ENCODE assay signal across 8 mouse cellular contexts in genomic region chr4:132210325-132210724, GRCm38 (mm10). TPM values are rescaled to one million over a fixed set of nuclear protein-coding genes. Genes with fewer than 3 reads are reported as not detected.
DNase-seq lines count a peak whose midpoint lies in the region; ATAC-seq lines count a peak whose summit lies in the region.

No protein-coding gene starts in this region.

- H3K4me3 ChIP-seq in heart, embryonic 16.5 days (ENCODE audit: low read length): peak overlapping the region; percentile 96
- peak overlapping the region; percentile 100 for H3K4me3 ChIP-seq in hindbrain, embryonic 11.5 days (ENCODE audit: low read depth, low read length)
- peak overlapping the region; percentile 99 for H3K4me3 ChIP-seq in midbrain, embryonic 10.5 days

- peaks cover 20% of the 10 kb centered on the region for H3K4me1 ChIP-seq in heart, embryonic 16.5 days (ENCODE audit: control insufficient read depth, insufficient read depth, low read length)
- no peaks in the 10 kb centered on the region; the same call in 1 of the 2 replicates for H3K4me1 ChIP-seq in hindbrain, embryonic 11.5 days (replicated peaks; ENCODE audit: control insufficient read depth, insufficient read depth, low read length)
- H3K4me1 ChIP-seq in midbrain, embryonic 10.5 days: peaks cover 30% of the 10 kb centered on the region

- H3K27ac ChIP-seq in heart, embryonic 16.5 days (ENCODE audit: low read length): no peak overlapping the region
- H3K27ac ChIP-seq in hindbrain, embryonic 11.5 days (ENCODE audit: low read depth, low read length): no peak overlapping the region
- H3K27ac ChIP-seq in midbrain, embryonic 10.5 days (replicated peaks): peak overlapping the region; percentile 99

- WGBS in heart, embryonic 16.5 days: 30% methylated on average over 2 of the region's 2 CpGs
- WGBS in hindbrain, embryonic 11.5 days: 50% methylated on average over 2 of the region's 2 CpGs
- whole genome bisulfite sequencing in midbrain, embryonic 10.5 days: 65% methylated on average over 2 of the region's 2 CpGs

- ATAC-seq in heart, embryonic 16.5 days (replicated peaks; ENCODE audit: extremely low read depth, insufficient read depth, low FRiP score): no peak
- ATAC-seq in hindbrain, embryonic 11.5 days (ENCODE audit: low FRiP score): no peak

- peaks cover 22% of the 10 kb centered on the region; the same call in 1 of the 2 replicates for H3K36me3 ChIP-seq in heart, embryonic 16.5 days (ENCODE audit: control insufficient read depth, insufficient read depth)
- H3K36me3 ChIP-seq in hindbrain, embryonic 11.5 days (ENCODE audit: control insufficient read depth, insufficient read depth, low read length): 0 out of 2 replicates have a peak, but pooled peaks cover 2% of the 10 kb centered on the region
- peaks cover 54% of the 10 kb centered on the region for H3K36me3 ChIP-seq in midbrain, embryonic 10.5 days

- no peaks in the 10 kb centered on the region for H3K9me3 ChIP-seq in heart, embryonic 16.5 days (replicated peaks; ENCODE audit: control insufficient read depth, low read length)
- no peaks in the 10 kb centered on the region for H3K9me3 ChIP-seq in hindbrain, embryonic 11.5 days (ENCODE audit: control insufficient read depth, low read length)
- H3K9me3 ChIP-seq in midbrain, embryonic 10.5 days (replicated peaks): no peaks in the 10 kb centered on the region

- H3K27me3 ChIP-seq in heart, embryonic 16.5 days (ENCODE audit: control insufficient read depth, insufficient read depth, low read length): no peaks in the 10 kb centered on the region
- H3K27me3 ChIP-seq in hindbrain, embryonic 11.5 days (ENCODE audit: control insufficient read depth, insufficient read depth, low read length): no peaks in the 10 kb centered on the region
- H3K27me3 ChIP-seq in midbrain, embryonic 10.5 days (ENCODE audit: low read depth, poor library complexity, severe bottlenecking): no peaks in the 10 kb centered on the region

- peak overlapping the region; percentile 97 for H3K4me2 ChIP-seq in heart, embryonic 16.5 days (ENCODE audit: low read depth, low read length)
- peak overlapping the region; percentile 70 for H3K4me2 ChIP-seq in hindbrain, embryonic 11.5 days (replicated peaks; ENCODE audit: low read depth, low read length)

- intact Hi-C loops in heart, postnatal 25 days (cut with DNase I): loop anchor here (5.0 kb wide), 1 partner anchor 137 kb away; no protein-coding TSS in a partner anchor

- DNase-seq in heart, postnatal 25 days (ENCODE audit: low spot score): no peak
- DNase-seq in MN1 (ENCODE audit: low spot score): peak; percentile 27
- DNase-seq in hindbrain, embryonic 11.5 days (ENCODE audit: low spot score): no peak
- DNase-seq in midbrain, embryonic 10.5 days (ENCODE audit: low spot score): no peak
- DNase-seq in urinary bladder, adult 18-20 months (ENCODE audit: low spot score in 2 of 2): no peak
- DNase-seq in ovary, adult 18-20 months (ENCODE audit: low spot score): no peak
- no peak for DNase-seq in natural killer cell, adult 2 months (ENCODE audit: low spot score in 2 of 2)

- peak overlapping the region; percentile 96 for H3K9ac ChIP-seq in heart, embryonic 16.5 days (ENCODE audit: low read length)
- H3K9ac ChIP-seq in hindbrain, embryonic 11.5 days (ENCODE audit: low read depth, low read length): peak overlapping the region; percentile 98

RNA-seq across cellular contexts. Expression of gene Ythdf2, which starts 1.8 kb away (rescaled TPM):
- polyA plus RNA-seq in heart, embryonic 16.5 days (2015; fragmentation: Nextera tagmentation; extraction: Ambion mirVana): 61.6 and 61.7 TPM in 2 replicates
- 10 to 100 TPM; 26.1 to 27.9 TPM for total RNA-seq in heart, postnatal 25 days (2021)
- polyA plus RNA-seq in hindbrain, embryonic 11.5 days (2014; fragmentation: Nextera tagmentation; extraction: Ambion mirVana): 161 TPM in 2 replicates
- 148 and 150 TPM in 2 replicates for polyA plus RNA-seq in midbrain, embryonic 10.5 days (2016; fragmentation: Nextera tagmentation; extraction: Ambion mirVana)

RNA-seq across cellular contexts. Expression of gene Gmeb1, which starts 51.1 kb away (rescaled TPM):
- 26.8 TPM in 2 replicates for polyA plus RNA-seq in heart, embryonic 16.5 days (2015; fragmentation: Nextera tagmentation; extraction: Ambion mirVana)
- total RNA-seq in heart, postnatal 25 days (2021): 10 to 100 TPM; 10.5 to 11.5 TPM
- 38.4 and 41.4 TPM in 2 replicates for polyA plus RNA-seq in hindbrain, embryonic 11.5 days (2014; fragmentation: Nextera tagmentation; extraction: Ambion mirVana)
- 45.9 and 49.3 TPM in 2 replicates for polyA plus RNA-seq in midbrain, embryonic 10.5 days (2016; fragmentation: Nextera tagmentation; extraction: Ambion mirVana)
